Mouse (Mus musculus) adrenal gland, postnatal 25 days (tissue): ENCODE data around the gene Zc3hc1. TPM values are rescaled to one million over a fixed set of nuclear protein-coding genes. Genes with fewer than 3 reads are reported as not detected.
"Not testable (repeated sequence)": the region's sequence is repeated elsewhere in the genome, so short reads cannot be mapped to it uniquely, and the experiment has no call there.

Experiments used
- DNase-seq: peaks from one replicate; pipeline ENCODE4 v3.0.0; 2021; ENCODE audit warnings: mixed read lengths
- long read RNA-seq: library from polyadenylated mRNA; stranded (forward); transcript quantifications from one replicate; pipeline ENCODE4 v2.0.0, GENCODE M21; 2021
- total RNA-seq: library from RNA; stranded (reverse); gene quantifications from 2 replicates; pipeline ENCODE4 v1.2.3, GENCODE M21; 2021

The Zc3hc1 gene
- total RNA-seq, result 17.7 and 20.0 TPM in 2 replicates
- long read RNA-seq, transcript Zc3hc1-201 (10 exons, 1,824 nt), result major isoform, 48 of 54 reads
- long read RNA-seq, partial matches to known transcripts, result 1 of 54 reads
- long read RNA-seq, other reads (novel, unspliced or antisense), result 3 of 54 reads

GRCm38 (mm10) chr6:30390714-30391697, at the start of gene Zc3hc1:
Zc3hc1 (minus strand) TSS chr6:30391028.
- peak; percentile 74 for DNase-seq

- DNase-seq, result no peak
Observed at GRCm38 (mm10) chr6:30439576-30439975, 48.7 kb upstream of the Zc3hc1 start.

- no peak for DNase-seq
Observed at GRCm38 (mm10) chr6:30437054-30437453, 46.2 kb upstream of the Zc3hc1 start.

- no peak for DNase-seq
Observed at GRCm38 (mm10) chr6:30436476-30436875, 45.6 kb upstream of the Zc3hc1 start.

- DNase-seq, result no peak
Observed at GRCm38 (mm10) chr6:30432461-30433192, 41.8 kb upstream of the Zc3hc1 start.

GRCm38 (mm10) chr6:30416801-30417200, 26.0 kb upstream of the Zc3hc1 start:
- DNase-seq, result no peak

GRCm38 (mm10) chr6:30416126-30416525, 25.3 kb upstream of the Zc3hc1 start:
- no peak for DNase-seq

GRCm38 (mm10) chr6:30411311-30411710, 20.5 kb upstream of the Zc3hc1 start:
- no peak for DNase-seq

- no peak for DNase-seq
Observed at GRCm38 (mm10) chr6:30409399-30410093, 18.7 kb upstream of the Zc3hc1 start.

- no peak for DNase-seq
Observed at GRCm38 (mm10) chr6:30408276-30408675, 17.4 kb upstream of the Zc3hc1 start.

GRCm38 (mm10) chr6:30404671-30405070, 13.8 kb upstream of the Zc3hc1 start:
- DNase-seq, result no peak

GRCm38 (mm10) chr6:30403465-30403864, 12.6 kb upstream of the Zc3hc1 start:
- DNase-seq, result peak; percentile 12

- no peak for DNase-seq
Observed at GRCm38 (mm10) chr6:30402091-30402491, 11.3 kb upstream of the Zc3hc1 start.

GRCm38 (mm10) chr6:30401308-30402015, 10.6 kb upstream of the Zc3hc1 start, which contains the start of gene Klhdc10:
Klhdc10 (plus strand) TSS chr6:30401868.
- DNase-seq, result peak; percentile 99

GRCm38 (mm10) chr6:30400716-30401115, 9.9 kb upstream of the Zc3hc1 start:
- DNase-seq, result no peak

GRCm38 (mm10) chr6:30400146-30400545, 9.3 kb upstream of the Zc3hc1 start:
- no peak for DNase-seq

- DNase-seq, result no peak
Observed at GRCm38 (mm10) chr6:30391996-30392395, 1.2 kb upstream of the Zc3hc1 start.

- DNase-seq, result not testable (repeated sequence)
Observed at GRCm38 (mm10) chr6:30390271-30390670, 557 bp downstream of the Zc3hc1 start.

- no peak for DNase-seq
Observed at GRCm38 (mm10) chr6:30381116-30381515, 9.7 kb downstream of the Zc3hc1 start.

GRCm38 (mm10) chr6:30375791-30376190, 15.0 kb downstream of the Zc3hc1 start:
- no peak for DNase-seq

GRCm38 (mm10) chr6:30374731-30375510, 15.9 kb downstream of the Zc3hc1 start:
- peak; percentile 58 for DNase-seq
